Mouse (Mus musculus) G1E (cell line): ENCODE data around the gene Asic2.

Experiments used
- CTCF ChIP-seq: IDR thresholded peaks from 2 replicates; pipeline ENCODE4 v1.5.1; 2012; ENCODE audit warnings: low read depth, low read length, inconsistent platforms, mixed read lengths
- GATA1 ChIP-seq: IDR thresholded peaks from 2 replicates; pipeline ENCODE4 v1.6.1; 2012; ENCODE audit warnings: borderline replicate concordance, low read length, inconsistent platforms, mixed read lengths
- GATA2 ChIP-seq: IDR thresholded peaks from 2 replicates; pipeline ENCODE4 v1.6.1; 2012; ENCODE audit warnings: low read depth, low read length, inconsistent platforms, borderline replicate concordance
- TAL1 ChIP-seq: conservative IDR thresholded peaks from 2 replicates; pipeline ENCODE4 v1.6.1; 2012; ENCODE audit warnings: low read depth, low read length, inconsistent platforms, mixed read lengths

DNA sequence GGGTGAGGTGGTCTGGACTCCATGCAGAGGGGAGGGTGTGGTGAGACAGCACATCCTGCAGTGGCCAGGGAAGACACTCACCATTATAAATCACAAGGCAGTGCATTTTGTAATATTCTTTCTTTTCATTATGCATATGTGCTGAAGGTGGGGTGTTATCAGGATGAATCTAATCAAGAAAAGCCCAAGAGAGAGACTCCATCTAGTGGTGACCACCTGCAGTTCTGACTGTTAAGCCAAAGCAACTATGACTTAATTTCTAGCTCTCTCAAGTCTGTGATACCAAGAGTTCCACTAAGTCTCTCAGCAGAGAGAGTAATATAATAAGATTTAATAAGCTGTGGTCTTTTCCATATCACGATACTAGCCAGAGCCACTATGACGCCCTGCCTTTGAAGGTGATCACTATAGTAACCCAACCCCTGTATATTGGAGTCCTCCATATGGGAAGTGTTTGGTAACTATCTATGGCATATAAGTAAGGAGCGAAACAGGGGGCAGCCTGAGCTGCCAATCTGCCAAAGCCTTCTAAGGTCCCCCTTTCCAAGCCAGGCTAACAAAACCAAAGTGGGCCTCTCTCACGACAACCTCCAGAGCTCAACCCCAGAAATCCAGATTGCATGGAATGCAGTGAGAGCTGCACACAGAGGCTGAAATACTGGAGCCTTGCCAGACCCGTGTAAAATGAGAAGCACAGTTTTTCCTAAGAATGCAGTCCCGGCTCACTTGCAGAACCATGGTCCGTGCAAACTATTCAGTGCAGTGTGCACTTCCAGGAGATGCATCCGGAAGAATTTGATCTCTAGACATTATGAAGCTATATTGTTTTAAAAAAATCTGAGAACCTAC, 459.6 kb downstream of the Asic2 start:
- no peak for TF ChIP-seq GATA1
- no peak for TF ChIP-seq CTCF
- no peak for TF ChIP-seq TAL1
- TF ChIP-seq GATA2: no peak
